Mouse (Mus musculus) brown adipose tissue, adult 24 weeks (tissue): ENCODE measurements around the gene Rom1. TPM values are rescaled to one million over a fixed set of nuclear protein-coding genes. Genes with fewer than 3 reads are reported as not detected.
A peak's percentile ranks its signal among the peaks of the same experiment; 100 is the strongest.
"Not testable (repeated sequence)": the region's sequence is repeated elsewhere in the genome, so short reads cannot be mapped to it uniquely, and the experiment has no call there.

Source experiments
- H3K27ac ChIP-seq: fragments of 200-500 bp; replicated peaks from 2 replicates; pipeline ENCODE4 v1.5.1; 2012; ENCODE audit warnings: low read depth, mild to moderate bottlenecking, low read length
- H3K4me1 ChIP-seq: fragments of 200-500 bp; 2 replicates; pipeline ENCODE4 v1.6.1; 2012; ENCODE audit warnings: low read length, mixed read lengths; ENCODE audit not compliant: control insufficient read depth, insufficient read depth, insufficient read length
- H3K4me3 ChIP-seq: fragments of 200-500 bp; 2 replicates; pipeline ENCODE4 v1.5.1; 2012; ENCODE audit warnings: low read depth, mild to moderate bottlenecking, low read length, moderate library complexity; ENCODE audit not compliant: insufficient read depth
- polyA plus RNA-seq: library from polyadenylated mRNA; stranded (reverse); fragments of >200 nt; gene quantifications from 2 replicates; pipeline ENCODE4 v1.2.4, GENCODE M21; 2012; ENCODE audit not compliant: missing spikeins, insufficient read depth, insufficient read length

The Rom1 gene
- polyA plus RNA-seq, 1 experiment, result 11.4 TPM

GRCm38 (mm10) chr19:8927891-8928525, 1.1 kb downstream of the Rom1 start:
- no peak overlapping the region for H3K4me3 ChIP-seq
- no peak overlapping the region for H3K27ac ChIP-seq
- H3K4me1 ChIP-seq, result no peaks in the 10 kb centered on the region

GRCm38 (mm10) chr19:8926766-8927165, 2.4 kb downstream of the Rom1 start:
- Histone ChIP-seq H3K27ac (no peak overlapping the region), H3K4me3 (no peak overlapping the region), H3K4me1 (peaks cover under 1% of the 10 kb centered on the region)

DNA sequence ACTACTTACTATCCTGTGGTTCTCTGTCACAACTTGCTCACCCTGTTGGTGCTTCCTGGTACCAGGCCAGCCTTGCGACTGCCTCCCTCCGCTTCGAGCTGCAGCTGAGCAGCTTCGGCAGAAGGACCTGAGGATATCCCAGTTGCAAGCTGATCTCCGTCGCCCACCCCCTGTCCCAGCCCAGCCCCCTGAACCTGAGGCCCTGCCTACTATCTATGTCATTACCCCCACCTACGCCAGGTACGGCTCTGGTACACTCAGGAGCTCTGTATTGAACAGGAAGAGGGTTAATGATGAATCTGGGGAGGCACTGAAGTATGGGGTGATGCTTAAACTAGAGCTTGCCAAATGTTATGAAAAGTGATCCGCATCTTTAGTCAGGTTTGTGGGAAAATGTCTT, 7.4 kb downstream of the Rom1 start:
- no peak overlapping the region for H3K27ac ChIP-seq
- H3K4me1 ChIP-seq, result peaks cover 5% of the 10 kb centered on the region
- 0 out of 2 replicates have a peak overlapping the region, but pooled peaks have one; percentile 0 for H3K4me3 ChIP-seq

DNA sequence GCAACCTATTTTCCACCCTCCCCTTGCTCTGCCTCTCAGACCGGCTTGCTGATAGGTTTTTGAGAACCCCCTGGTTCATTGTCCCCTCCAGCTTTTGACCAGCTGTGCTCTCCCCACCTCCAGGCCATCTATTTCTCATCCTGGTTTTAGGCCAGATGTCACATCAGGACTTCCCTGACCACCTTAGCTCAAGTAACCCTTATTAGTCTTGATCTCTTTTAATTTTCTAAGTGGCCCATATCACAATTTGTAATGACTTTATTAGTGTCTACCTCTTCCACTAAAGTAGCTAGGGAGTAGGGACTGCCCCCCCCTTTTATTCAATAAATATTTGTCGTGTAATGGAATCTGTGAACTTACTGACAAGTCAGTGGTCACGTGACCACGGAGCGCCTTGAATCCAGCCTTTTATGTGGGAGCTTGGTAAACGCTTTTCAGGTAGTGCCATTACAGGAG, 8.3 kb downstream of the Rom1 start:
- H3K4me3 ChIP-seq, result peak overlapping the region; percentile 75
- peaks cover 5% of the 10 kb centered on the region for H3K4me1 ChIP-seq
- H3K27ac ChIP-seq, result peak overlapping the region; percentile 85

DNA sequence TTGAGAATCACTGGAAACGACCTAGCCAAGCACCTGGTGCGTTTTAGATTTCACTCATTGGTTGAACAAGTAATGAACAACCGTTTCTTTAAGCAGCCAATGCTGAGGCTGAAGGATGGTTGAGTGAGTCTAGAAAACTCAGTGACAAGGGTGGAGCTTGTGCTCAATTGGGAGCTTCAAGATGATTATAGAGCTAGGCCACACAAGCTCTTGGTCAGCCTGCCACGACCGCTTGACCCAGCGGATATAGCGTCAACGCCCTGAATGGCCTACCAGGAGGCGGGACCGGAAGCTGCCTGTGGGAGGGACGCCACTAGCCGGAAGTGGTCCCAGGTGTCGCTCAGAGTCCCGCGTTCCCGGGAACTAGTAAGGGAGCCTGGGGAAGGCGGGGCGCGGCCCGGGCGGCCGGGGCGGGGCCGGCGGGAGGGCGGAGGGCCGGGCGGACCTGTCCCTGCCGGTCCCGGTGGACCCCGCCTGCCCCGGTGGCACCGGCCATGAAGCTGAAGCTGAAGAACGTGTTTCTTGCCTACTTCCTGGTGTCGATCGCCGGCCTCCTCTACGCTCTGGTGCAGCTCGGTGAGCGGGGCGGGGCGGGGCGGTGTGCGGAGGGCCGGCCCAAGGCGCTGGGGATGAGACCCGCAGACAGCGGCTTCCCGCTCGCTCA, 9.0 kb downstream of the Rom1 start, which contains the start of gene B3gat3:
Gene B3gat3 (plus strand): TSS at position 302 of the 664 bp plus-strand sequence.
- H3K27ac ChIP-seq, result peak within 1 kb of the TSS; percentile 96
- peaks cover 5% of the 10 kb centered on the region for H3K4me1 ChIP-seq
- H3K4me3 ChIP-seq, result peak within 1 kb of the TSS; percentile 75

- H3K27ac ChIP-seq, result peak overlapping the region; percentile 96
- peak overlapping the region; percentile 52 for H3K4me3 ChIP-seq
- H3K4me1 ChIP-seq, result peaks cover 5% of the 10 kb centered on the region
These were observed 9.5 kb downstream of the Rom1 start for GRCm38 (mm10) chr19:8919684-8920072.

GRCm38 (mm10) chr19:8919000-8919399, 10.2 kb downstream of the Rom1 start:
- H3K4me1 ChIP-seq, result peaks cover 5% of the 10 kb centered on the region
- H3K27ac ChIP-seq, result no peak overlapping the region
- H3K4me3 ChIP-seq, result no peak overlapping the region

DNA sequence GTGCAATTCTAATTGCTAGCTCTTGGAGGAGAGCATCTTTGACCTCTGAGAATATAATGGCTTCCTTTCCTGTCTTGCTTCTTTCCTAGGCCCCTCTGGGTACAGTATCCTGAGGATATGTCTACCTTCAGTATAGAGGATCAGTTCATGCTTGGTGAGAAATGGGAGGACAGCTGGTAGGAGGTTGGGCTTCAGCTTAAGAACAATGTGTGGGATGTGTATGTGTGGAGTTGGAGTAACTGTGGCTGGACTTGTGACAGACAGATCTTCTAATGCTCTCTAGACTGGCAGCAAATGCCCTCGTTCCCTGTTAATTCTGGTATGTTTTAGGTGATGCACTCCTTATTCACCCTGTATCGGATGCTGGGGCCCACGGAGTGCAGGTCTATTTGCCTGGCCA, 14.9 kb downstream of the Rom1 start:
- H3K4me1 ChIP-seq, result no peaks in the 10 kb centered on the region
- H3K27ac ChIP-seq, result no peak overlapping the region
- no peak overlapping the region for H3K4me3 ChIP-seq

DNA sequence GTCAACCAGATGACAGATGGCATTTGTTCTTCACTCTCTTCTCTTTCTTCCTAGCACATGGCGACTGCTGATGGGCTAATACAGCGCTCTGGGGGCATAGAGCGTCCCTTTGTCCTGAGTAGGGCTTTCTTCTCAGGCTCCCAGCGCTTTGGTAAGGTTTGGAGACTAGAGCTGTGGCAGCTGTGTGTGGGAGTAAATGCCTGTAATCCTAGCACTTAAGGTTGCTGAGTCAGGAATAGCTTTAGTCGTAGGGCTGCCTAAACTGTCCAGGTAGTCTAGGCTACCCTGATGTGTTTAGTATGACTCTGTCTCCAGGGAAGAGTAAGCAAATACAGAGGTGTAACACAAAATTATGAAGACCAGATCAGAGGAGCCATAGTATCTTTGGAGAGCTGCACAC, 17.3 kb downstream of the Rom1 start:
- Histone ChIP-seq H3K27ac (no peak overlapping the region), H3K4me3 (no peak overlapping the region), H3K4me1 (no peaks in the 10 kb centered on the region)

- Histone ChIP-seq H3K4me1 (no peaks in the 10 kb centered on the region), H3K4me3 (no peak overlapping the region), H3K27ac (no peak overlapping the region)
These were observed 20.6 kb downstream of the Rom1 start for GRCm38 (mm10) chr19:8908531-8908930.

DNA sequence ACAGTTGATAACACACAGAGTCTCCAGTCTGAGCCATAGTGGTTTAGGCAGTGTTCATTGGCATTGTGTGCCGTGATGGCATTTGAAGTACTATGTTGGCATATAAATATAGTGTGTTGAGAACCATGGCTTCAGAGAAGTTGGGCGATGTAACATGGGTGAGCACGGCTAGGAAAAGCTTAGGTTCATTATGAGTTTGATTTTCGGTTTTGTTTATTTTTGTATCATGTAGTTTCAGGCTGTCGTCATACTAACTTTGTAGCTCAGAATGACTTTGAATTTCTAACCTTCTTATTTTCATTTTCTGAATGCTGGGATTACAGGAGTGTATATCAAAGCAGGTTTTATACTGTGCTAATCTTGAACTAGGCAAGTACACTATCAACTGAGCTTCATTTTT, 25.7 kb downstream of the Rom1 start:
- no peaks in the 10 kb centered on the region for H3K4me1 ChIP-seq
- H3K4me3 ChIP-seq, result no peak overlapping the region
- no peak overlapping the region for H3K27ac ChIP-seq

- peaks cover 6% of the 10 kb centered on the region; the same call in 1 of the 2 replicates for H3K4me1 ChIP-seq
- H3K4me3 ChIP-seq, result peak overlapping the region; percentile 12; the same call in 1 of the 2 replicates
- H3K27ac ChIP-seq, result no peak overlapping the region
These were observed 30.1 kb downstream of the Rom1 start for GRCm38 (mm10) chr19:8899079-8899478.

- Histone ChIP-seq H3K4me3 (peak overlapping the region; percentile 85), H3K27ac (peak overlapping the region; percentile 74), H3K4me1 (peaks cover 6% of the 10 kb centered on the region; the same call in 1 of the 2 replicates)
These were observed 30.6 kb downstream of the Rom1 start for GRCm38 (mm10) chr19:8898576-8898975.

- Histone ChIP-seq H3K27ac (peak within 1 kb of the TSS; percentile 74), H3K4me1 (peaks cover 6% of the 10 kb centered on the region; the same call in 1 of the 2 replicates), H3K4me3 (peak within 1 kb of the TSS; percentile 85)
These were observed 31.2 kb downstream of the Rom1 start, which contains the start of gene Ganab for GRCm38 (mm10) chr19:8897865-8898495. Gene Ganab (plus strand): TSS chr19:8898071.

- H3K27ac ChIP-seq, result 0 out of 2 replicates have a peak overlapping the region, but pooled peaks have one; percentile 5
- H3K4me1 ChIP-seq, result not testable (repeated sequence)
- peak overlapping the region; percentile 45 for H3K4me3 ChIP-seq
These were observed 31.8 kb downstream of the Rom1 start for GRCm38 (mm10) chr19:8897211-8897864.
